In genomic region chr4:134160071-134160470, GRCm38 (mm10) we compare ENCODE assay signal across 9 mouse cellular contexts. TPM values are rescaled to one million over a fixed set of nuclear protein-coding genes. Genes with fewer than 3 reads are reported as not detected.
DNase-seq lines count a peak whose midpoint lies in the region; ATAC-seq and TF ChIP-seq lines count a peak whose summit lies in the region.
"Not testable (repeated sequence)": the region's sequence is repeated elsewhere in the genome, so short reads cannot be mapped to it uniquely, and the experiment has no call there.
"Had no signal": no experiment of that assay in that cellular context is flagged by ENCODE, and none has a peak within 500 bp of the region (broad histone marks: within the 10 kb centered on the region; RNA-seq: fewer than 3 reads in every experiment).

No protein-coding gene starts in this region.

- not testable (repeated sequence) for H3K27ac ChIP-seq in embryonic facial prominence, embryonic 14.5 days (replicated peaks; ENCODE audit: low read depth, low read length); heart, embryonic 10.5 days; limb, embryonic 11.5 days (replicated peaks; ENCODE audit: low read depth, low read length)
- H3K27ac ChIP-seq in intestine, postnatal 0 days (ENCODE audit: low read depth, low read length), result peak overlapping the region; percentile 71; the same call in 1 of the 2 replicates
- peak overlapping the region; percentile 73 for H3K27ac ChIP-seq in macrophage

- ATAC-seq in embryonic facial prominence, embryonic 14.5 days (ENCODE audit: low read depth); intestine, postnatal 0 days; limb, embryonic 11.5 days (ENCODE audit: insufficient number of reproducible peaks, low FRiP score, low TSS enrichment, low read depth): not testable (repeated sequence)

- peaks cover 11% of the 10 kb centered on the region for H3K4me1 ChIP-seq in embryonic facial prominence, embryonic 14.5 days (ENCODE audit: control insufficient read depth, insufficient read depth, low read length)
- H3K4me1 ChIP-seq in heart, embryonic 10.5 days, result peaks cover 33% of the 10 kb centered on the region
- not testable (repeated sequence) for H3K4me1 ChIP-seq in intestine, postnatal 0 days (replicated peaks; ENCODE audit: control insufficient read depth, insufficient read depth, low read length); limb, embryonic 11.5 days (ENCODE audit: control insufficient read depth, insufficient read depth, low read length)

- not testable (repeated sequence) for H3K36me3 ChIP-seq in embryonic facial prominence, embryonic 14.5 days (ENCODE audit: control insufficient read depth, insufficient read depth, low read length); heart, embryonic 10.5 days; limb, embryonic 11.5 days (ENCODE audit: control insufficient read depth, insufficient read depth, low read length); macrophage (ENCODE audit: inconsistent target)
- peaks cover 13% of the 10 kb centered on the region for H3K36me3 ChIP-seq in intestine, postnatal 0 days (ENCODE audit: control insufficient read depth, insufficient read depth)

- H3K27me3 ChIP-seq in embryonic facial prominence, embryonic 14.5 days (replicated peaks; ENCODE audit: control insufficient read depth, insufficient read depth, low read length); heart, embryonic 10.5 days (ENCODE audit: insufficient read depth, poor library complexity, severe bottlenecking); intestine, postnatal 0 days (replicated peaks; ENCODE audit: control insufficient read depth, insufficient read depth, low read length); limb, embryonic 11.5 days (ENCODE audit: control insufficient read depth, insufficient read depth, low read length): not testable (repeated sequence)

- H3K4me2 ChIP-seq in embryonic facial prominence, embryonic 14.5 days (ENCODE audit: low read depth, low read length), result peak overlapping the region; percentile 45
- H3K4me2 ChIP-seq in intestine, postnatal 0 days (replicated peaks; ENCODE audit: low read depth), result peak overlapping the region; percentile 51
- H3K4me2 ChIP-seq in limb, embryonic 11.5 days (ENCODE audit: low read depth, severe bottlenecking), result peak overlapping the region; percentile 50

- H3K9ac ChIP-seq in embryonic facial prominence, embryonic 14.5 days (ENCODE audit: low read depth, low read length), result peak overlapping the region; percentile 58
- H3K9ac ChIP-seq in intestine, postnatal 0 days (ENCODE audit: low read depth, low read length), result peak overlapping the region; percentile 40; the same call in 1 of the 2 replicates
- H3K9ac ChIP-seq in limb, embryonic 11.5 days (ENCODE audit: low read length), result not testable (repeated sequence)

- not testable (repeated sequence) for H3K79me2 ChIP-seq in macrophage (ENCODE audit: inconsistent target)

- peak overlapping the region; percentile 44 for H3K4me3 ChIP-seq in embryonic facial prominence, embryonic 14.5 days (ENCODE audit: low read depth, low read length)
- H3K4me3 ChIP-seq in heart, embryonic 10.5 days, result peak overlapping the region; percentile 58
- H3K4me3 ChIP-seq in intestine, postnatal 0 days (ENCODE audit: low read depth, low read length), result peak overlapping the region; percentile 48
- H3K4me3 ChIP-seq in limb, embryonic 11.5 days (ENCODE audit: low read depth, low read length), result peak overlapping the region; percentile 37
- H3K4me3 ChIP-seq in macrophage (ENCODE audit: inconsistent target), result peak overlapping the region; percentile 40

- peak; percentile 58 to 61 for DNase-seq in adrenal gland, postnatal 36 days
- DNase-seq in embryonic facial prominence, embryonic 14.5 days (ENCODE audit: low spot score), result peak; percentile 49
- not testable (repeated sequence) for DNase-seq in heart, embryonic 10.5 days (ENCODE audit: low spot score)
- peak; percentile 60 for DNase-seq in limb, embryonic 11.5 days (ENCODE audit: low spot score)
- peak; percentile 4 for DNase-seq in right cerebral cortex, postnatal 4 days
- peak; percentile 10 for DNase-seq in urinary bladder, postnatal 25 days (ENCODE audit: low spot score)

- WGBS in embryonic facial prominence, embryonic 14.5 days, result 5% methylated on average over 28 of the region's 30 CpGs
- WGBS in heart, embryonic 10.5 days, result 1% methylated on average over 30 of the region's 30 CpGs
- WGBS in intestine, postnatal 0 days, result 13% methylated on average over 28 of the region's 30 CpGs
- WGBS in limb, embryonic 11.5 days, result 2% methylated on average over 29 of the region's 30 CpGs
- WGBS in macrophage (ENCODE audit: missing documents), result 28% methylated on average over 16 of the region's 30 CpGs

- TF ChIP-seq CTCF in intestine, postnatal 0 days (IDR thresholded peaks at IDR 0.05; ENCODE audit: low read depth), result not testable (repeated sequence)

- not testable (repeated sequence) for H3K9me3 ChIP-seq in embryonic facial prominence, embryonic 14.5 days (ENCODE audit: control insufficient read depth, low read length); heart, embryonic 10.5 days; intestine, postnatal 0 days (ENCODE audit: control insufficient read depth); limb, embryonic 11.5 days (ENCODE audit: control insufficient read depth, low read length)

RNA-seq across cellular contexts. Expression of gene Cep85, which starts 26.8 kb away (rescaled TPM):
- 10 to 100 TPM; 15.6 to 20.4 TPM for total RNA-seq in adrenal gland, postnatal 36 days (2021)
- polyA plus RNA-seq in embryonic facial prominence, embryonic 14.5 days (2014; fragmentation: Nextera tagmentation; extraction: Ambion mirVana), result 40.2 and 46.2 TPM in 2 replicates
- 28.2 and 31.1 TPM in 2 replicates for polyA plus RNA-seq in heart, embryonic 10.5 days (2016; fragmentation: Nextera tagmentation; extraction: Ambion mirVana)
- 85.9 and 91.1 TPM in 2 replicates for polyA plus RNA-seq in intestine, postnatal 0 days (2015; fragmentation: Nextera tagmentation; extraction: Ambion mirVana)
- 26.6 and 33.8 TPM in 2 replicates for polyA plus RNA-seq in limb, embryonic 11.5 days (2014; fragmentation: Nextera tagmentation; extraction: Ambion mirVana)
- 100 to 1,000 TPM in 7 of 26 experiments, 10 to 100 TPM in 19; 35.1 to 147 (median 63.2) TPM for total RNA-seq in macrophage (2018; cell fraction: chromatin; rRNA removed)
- 10 to 100 TPM in 14 of 26 experiments, 1 to 10 TPM in 12; 6.9 to 18.8 (median 10.2) TPM for total RNA-seq in macrophage (2018; cell fraction: cytosol; rRNA removed)
- total RNA-seq in macrophage (2018; cell fraction: nucleus; rRNA removed), result 10 to 100 TPM; 21.3 to 91.7 (median 41.7) TPM
- 8.6 to 12.9 TPM (median 8.8 TPM) in 3 replicates for polyA plus RNA-seq in macrophage (2018)

RNA-seq across cellular contexts. Expression of gene Sh3bgrl3, which starts 31.5 kb away (rescaled TPM):
- total RNA-seq in adrenal gland, postnatal 36 days (2021), result 10 to 100 TPM; 66.8 to 86.5 TPM
- 445 and 477 TPM in 2 replicates for polyA plus RNA-seq in embryonic facial prominence, embryonic 14.5 days (2014; fragmentation: Nextera tagmentation; extraction: Ambion mirVana)
- 188 and 243 TPM in 2 replicates for polyA plus RNA-seq in heart, embryonic 10.5 days (2016; fragmentation: Nextera tagmentation; extraction: Ambion mirVana)
- 503 and 522 TPM in 2 replicates for polyA plus RNA-seq in intestine, postnatal 0 days (2015; fragmentation: Nextera tagmentation; extraction: Ambion mirVana)
- polyA plus RNA-seq in limb, embryonic 11.5 days (2014; fragmentation: Nextera tagmentation; extraction: Ambion mirVana), result 314 and 345 TPM in 2 replicates
- 100 to 1,000 TPM in 1 of 26 experiments, 10 to 100 TPM in 25; 12.2 to 104 (median 43.8) TPM for total RNA-seq in macrophage (2018; cell fraction: chromatin; rRNA removed)
- total RNA-seq in macrophage (2018; cell fraction: cytosol; rRNA removed), result 1,000 to 10,000 TPM in 13 of 26 experiments, 100 to 1,000 TPM in 13; 834 to 1,250 (median 980) TPM
- total RNA-seq in macrophage (2018; cell fraction: nucleus; rRNA removed), result 100 to 1,000 TPM in 20 of 26 experiments, 10 to 100 TPM in 6; 36.3 to 257 (median 152) TPM
- polyA plus RNA-seq in macrophage (2018), result 849 to 1,117 TPM (median 993 TPM) in 3 replicates

RNA-seq across cellular contexts. Expression of gene Gm7534, which starts 42.7 kb away (rescaled TPM):
- total RNA-seq in adrenal gland, postnatal 36 days (2021), result not detected
- polyA plus RNA-seq in embryonic facial prominence, embryonic 14.5 days (2014; fragmentation: Nextera tagmentation; extraction: Ambion mirVana), result 0.35 TPM in 1 of 2 replicates, not detected in the other
- not detected in 2 replicates for polyA plus RNA-seq in heart, embryonic 10.5 days (2016; fragmentation: Nextera tagmentation; extraction: Ambion mirVana)
- not detected in 2 replicates for polyA plus RNA-seq in intestine, postnatal 0 days (2015; fragmentation: Nextera tagmentation; extraction: Ambion mirVana)
- not detected in 2 replicates for polyA plus RNA-seq in limb, embryonic 11.5 days (2014; fragmentation: Nextera tagmentation; extraction: Ambion mirVana)
- total RNA-seq in macrophage (2018; cell fraction: chromatin; rRNA removed), result not detected
- total RNA-seq in macrophage (2018; cell fraction: cytosol; rRNA removed), result not detected
- not detected for total RNA-seq in macrophage (2018; cell fraction: nucleus; rRNA removed)
- not detected in 3 replicates for polyA plus RNA-seq in macrophage (2018)
- polyA plus RNA-seq: Patski had no signal

RNA-seq across cellular contexts. Expression of gene Ubxn11, which starts 57.7 kb away (rescaled TPM):
- total RNA-seq in adrenal gland, postnatal 36 days (2021), result 1 to 10 TPM; 5.2 to 8.5 TPM
- 9.7 and 10.2 TPM in 2 replicates for polyA plus RNA-seq in embryonic facial prominence, embryonic 14.5 days (2014; fragmentation: Nextera tagmentation; extraction: Ambion mirVana)
- 2.6 and 2.9 TPM in 2 replicates for polyA plus RNA-seq in heart, embryonic 10.5 days (2016; fragmentation: Nextera tagmentation; extraction: Ambion mirVana)
- 0.88 and 1.5 TPM in 2 replicates for polyA plus RNA-seq in intestine, postnatal 0 days (2015; fragmentation: Nextera tagmentation; extraction: Ambion mirVana)
- 5.7 and 6.0 TPM in 2 replicates for polyA plus RNA-seq in limb, embryonic 11.5 days (2014; fragmentation: Nextera tagmentation; extraction: Ambion mirVana)
- total RNA-seq in macrophage (2018; cell fraction: chromatin; rRNA removed), result 10 to 100 TPM in 25 of 26 experiments, 1 to 10 TPM in 1; 3.9 to 28.3 (median 19.3) TPM
- total RNA-seq in macrophage (2018; cell fraction: cytosol; rRNA removed), result 1 to 10 TPM in 16 of 26 experiments, under 1 TPM in 10; 0.44 to 2.6 (median 1.1) TPM
- 10 to 100 TPM in 8 of 26 experiments, 1 to 10 TPM in 18; 5.0 to 14.9 (median 8.9) TPM for total RNA-seq in macrophage (2018; cell fraction: nucleus; rRNA removed)
- 1.0 to 3.2 TPM (median 1.3 TPM) in 3 replicates for polyA plus RNA-seq in macrophage (2018)
